Mouse (Mus musculus) ES-CJ7 (cell line): ENCODE results near the gene Tapt1.
A peak's percentile ranks its signal among the peaks of the same experiment; 100 is the strongest.

ENCODE experiments used
- DNase-seq: peaks from one replicate; pipeline ENCODE4 v3.0.0; 2011; ENCODE audit warnings: low read depth, low spot score

Tapt1 gene

DNA sequence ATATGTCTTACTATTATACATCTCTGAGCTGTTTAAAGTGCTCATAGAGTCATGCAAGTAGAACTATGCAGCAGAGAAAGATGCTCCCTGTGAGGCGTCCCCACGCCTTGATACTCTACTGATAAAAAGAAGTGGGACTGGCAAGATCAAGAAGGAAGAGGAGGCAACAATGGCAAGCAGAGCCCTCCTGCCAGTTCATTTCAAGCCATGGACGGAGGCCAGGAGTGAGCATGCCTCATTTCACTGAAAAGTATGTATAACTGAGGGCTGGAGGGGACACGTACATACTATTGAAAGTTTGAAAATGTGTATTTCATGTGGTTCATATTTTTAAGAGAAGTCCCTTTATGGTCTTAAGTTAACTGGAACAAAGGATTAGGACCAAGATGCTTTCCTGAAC lies 28.0 kb downstream of the Tapt1 start:
- DNase-seq, result no peak

DNA sequence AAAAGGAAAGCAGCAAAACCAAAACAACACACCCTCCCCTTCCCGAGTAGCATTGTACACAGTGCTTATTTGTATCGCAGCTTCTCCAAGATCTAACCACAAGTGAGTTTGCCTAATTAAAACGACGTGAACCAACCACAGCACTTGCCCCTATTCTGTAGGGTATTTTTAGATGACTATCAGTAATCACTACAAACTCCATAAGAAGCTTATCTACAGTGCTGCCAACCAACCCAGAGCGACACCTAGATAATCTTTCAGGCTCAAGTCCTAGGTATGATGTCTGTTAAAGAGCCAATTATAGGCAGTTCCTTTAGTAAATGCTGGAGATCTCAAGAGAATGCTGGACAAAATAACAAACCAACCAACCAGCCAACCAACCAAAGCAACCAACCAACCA lies 28.6 kb downstream of the Tapt1 start:
- no peak for DNase-seq

DNA sequence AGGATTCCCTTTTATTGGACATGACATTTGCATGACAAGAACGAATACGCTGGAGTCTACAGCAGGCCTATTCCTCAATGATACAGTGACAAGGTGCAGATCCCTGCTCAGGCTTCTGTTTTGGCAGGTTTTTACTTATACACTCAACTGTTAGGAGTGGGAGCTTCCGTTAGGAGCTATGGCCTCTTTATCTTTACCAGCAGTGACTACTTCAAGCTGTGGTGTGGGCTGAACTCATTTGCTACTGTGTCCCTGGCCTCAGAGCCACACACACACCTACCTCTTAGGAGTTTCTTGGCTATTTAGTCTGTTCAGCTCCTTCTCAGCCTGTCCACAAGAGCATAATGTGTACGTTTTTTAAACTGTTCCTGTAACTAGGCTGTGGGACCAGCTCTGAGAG lies 30.3 kb downstream of the Tapt1 start:
- no peak for DNase-seq

DNA sequence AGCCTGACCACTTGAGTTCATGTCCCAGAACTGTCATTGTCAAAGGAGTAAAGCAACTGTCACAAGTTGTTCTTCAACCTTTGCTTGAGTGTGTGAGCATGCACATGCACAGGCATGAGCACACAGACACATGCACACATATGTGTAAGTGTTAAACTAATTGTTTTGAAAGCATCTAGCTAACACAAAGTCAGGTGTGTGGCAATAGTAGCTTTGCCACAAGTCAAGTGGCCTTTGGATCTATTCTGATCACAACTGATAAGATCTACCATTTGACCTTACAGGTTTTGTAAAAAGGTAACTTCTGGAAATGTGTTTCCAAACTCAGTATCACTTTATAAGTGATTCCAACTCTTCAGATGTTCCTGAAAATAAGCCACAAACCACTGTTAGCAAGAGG lies 39.1 kb downstream of the Tapt1 start:
- DNase-seq, result no peak

DNA sequence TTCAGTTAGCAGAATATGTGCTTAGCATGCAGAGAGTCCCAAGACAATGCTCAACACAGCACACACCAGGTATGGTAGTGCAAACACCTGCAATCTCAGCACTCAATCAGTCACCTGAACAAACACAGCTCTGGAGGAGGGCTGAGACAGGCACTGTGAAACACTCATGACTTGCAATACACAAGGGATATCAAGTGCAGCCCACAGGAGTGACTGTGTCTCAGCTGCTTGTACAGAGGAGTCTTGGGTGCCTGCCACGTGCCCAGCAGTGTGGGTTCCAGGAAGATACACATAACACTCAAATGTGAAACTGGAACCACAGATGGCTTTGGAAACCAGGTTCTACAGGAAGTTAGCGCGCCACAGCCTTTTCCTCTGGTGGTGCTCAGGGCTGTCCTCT lies 44.8 kb downstream of the Tapt1 start:
- no peak for DNase-seq

DNA sequence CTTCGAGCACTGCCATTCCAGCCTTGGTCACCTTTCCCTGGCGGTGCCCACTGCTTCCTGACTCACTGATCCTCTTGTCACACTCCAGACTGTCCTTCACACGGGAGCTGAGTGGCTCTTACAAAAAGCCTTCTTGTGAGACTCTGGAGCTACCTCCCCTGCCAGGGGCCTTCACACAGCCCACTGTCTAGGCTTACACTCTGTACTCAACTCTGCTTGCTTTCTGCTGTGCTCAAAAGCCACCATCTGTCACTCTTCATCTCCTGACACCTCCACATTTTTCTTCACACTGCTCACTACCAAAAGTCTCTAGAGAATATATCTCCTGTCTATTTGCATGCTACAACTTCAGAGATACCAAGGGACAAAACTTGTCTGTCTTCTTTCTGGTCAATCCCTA lies 46.0 kb downstream of the Tapt1 start:
- DNase-seq, result no peak

DNA sequence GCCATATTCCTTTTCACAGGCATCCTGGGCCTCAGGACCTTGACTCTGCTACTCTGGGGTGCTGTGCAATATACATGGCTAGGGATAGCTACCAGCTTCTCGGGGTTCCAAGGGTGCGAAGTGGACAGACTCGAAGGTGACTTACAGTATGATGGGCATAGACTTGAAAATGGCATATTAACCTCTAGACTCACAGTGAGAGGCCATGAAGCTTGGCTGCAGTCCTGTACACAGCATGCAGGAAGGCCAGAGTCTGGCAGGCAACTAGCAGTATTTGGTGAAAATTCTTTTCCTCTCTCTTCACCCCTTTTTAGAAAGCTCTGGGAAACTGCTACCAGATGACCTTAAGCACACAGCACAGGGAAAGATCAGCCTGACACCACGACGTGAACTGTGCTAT lies 52.4 kb downstream of the Tapt1 start:
- DNase-seq, result no peak

DNA sequence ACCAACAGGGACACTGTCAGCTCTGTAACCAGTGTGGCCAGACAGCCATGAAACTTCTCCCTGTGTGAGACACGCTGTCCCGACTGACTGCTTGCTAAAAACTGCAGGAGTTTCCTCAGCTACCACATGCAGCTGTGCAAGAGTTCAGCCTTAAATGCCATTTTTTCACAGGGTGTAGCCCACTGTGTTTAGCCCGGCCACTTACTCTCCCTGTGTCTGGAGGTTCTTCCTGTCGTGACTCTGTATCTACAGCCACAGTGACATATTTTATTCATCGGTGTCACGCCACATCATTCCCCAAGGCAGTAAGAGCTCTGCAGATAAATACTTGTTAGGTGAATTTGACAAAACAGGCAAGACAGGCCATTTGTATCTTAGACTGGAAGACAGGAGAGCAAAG lies 59.6 kb downstream of the Tapt1 start:
- DNase-seq, result no peak

DNA sequence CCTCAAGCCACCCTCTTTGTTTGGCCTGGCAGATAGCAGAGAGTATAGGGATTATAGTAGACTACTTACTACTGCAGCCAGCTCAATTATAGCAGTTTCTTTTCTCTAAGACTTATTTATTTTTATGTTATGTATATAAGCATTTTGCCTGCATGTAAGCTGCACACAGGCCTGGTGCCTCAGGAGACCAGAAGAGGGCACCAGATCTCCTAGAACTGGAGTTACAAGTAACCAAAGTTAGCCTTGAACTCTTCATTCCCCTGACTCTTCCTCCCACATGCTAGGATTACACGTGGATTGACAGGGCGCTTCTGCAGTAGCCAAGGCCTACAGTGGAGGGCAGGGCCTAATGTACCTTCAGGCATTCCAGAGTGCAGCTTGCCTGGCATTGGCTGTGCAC lies 60.6 kb downstream of the Tapt1 start:
- peak; percentile 39 for DNase-seq

DNA sequence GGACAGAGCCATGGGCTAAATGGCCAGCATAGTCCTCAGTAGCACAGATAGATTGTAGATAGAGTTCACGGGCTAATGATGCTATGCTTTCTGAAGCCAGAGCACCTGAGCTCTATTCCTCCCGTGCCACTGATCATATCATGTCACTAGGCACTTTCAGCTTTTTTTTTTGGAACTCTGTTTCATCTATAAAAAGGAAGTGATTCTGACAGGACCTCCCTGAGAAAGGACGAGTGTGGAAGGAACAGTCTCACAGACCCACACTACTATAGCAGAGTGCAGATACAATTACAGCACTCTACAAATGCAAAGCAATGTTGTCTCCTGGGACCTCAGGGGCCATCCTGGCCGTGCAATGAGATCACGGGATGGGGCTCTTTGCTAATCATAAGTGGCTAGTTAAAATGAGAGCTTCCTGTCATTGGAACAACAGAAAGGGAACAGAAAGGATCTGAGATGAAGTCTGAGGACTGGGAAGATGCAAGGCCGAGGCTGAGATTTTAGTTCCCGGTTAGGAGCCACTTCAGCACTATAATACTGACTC lies 62.1 kb downstream of the Tapt1 start:
- DNase-seq, result no peak

DNA sequence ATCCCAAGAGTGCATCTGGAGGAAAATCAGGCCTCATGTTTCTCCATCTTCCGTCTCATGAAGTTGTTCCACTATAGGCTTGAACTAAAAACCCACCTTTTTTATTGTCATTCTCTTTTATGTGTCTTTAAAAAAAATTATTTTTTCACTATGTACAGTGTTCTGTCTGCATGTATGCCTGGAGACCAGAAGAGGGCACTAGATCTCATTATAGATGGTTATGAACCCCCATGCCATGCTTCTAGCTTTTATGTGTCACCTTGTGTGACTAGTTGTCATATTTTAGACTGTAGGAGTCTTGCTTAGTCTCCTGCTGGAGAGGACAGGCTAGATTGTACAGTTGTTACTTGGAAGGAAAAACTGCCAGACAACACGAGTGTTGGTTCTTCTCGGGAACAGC lies 63.1 kb downstream of the Tapt1 start:
- no peak for DNase-seq

DNA sequence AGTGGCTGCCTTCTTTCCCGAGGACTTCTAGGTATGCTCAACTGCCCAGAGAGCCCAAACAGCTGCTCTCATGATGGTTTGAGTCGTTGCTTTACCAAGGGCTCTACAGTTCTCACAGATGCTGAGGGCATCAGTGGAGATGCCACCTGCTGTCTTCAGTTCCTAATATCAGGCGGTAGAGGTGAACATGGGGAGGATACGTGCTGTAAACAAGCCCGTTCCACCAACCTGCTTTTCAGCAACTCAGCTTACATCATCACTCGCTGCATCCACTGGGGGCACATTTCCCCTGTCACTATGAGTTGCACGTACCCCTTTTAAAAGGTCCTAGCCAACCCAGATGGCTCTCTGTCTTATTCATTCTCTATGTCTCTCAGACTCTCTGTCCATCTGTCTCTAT lies 63.6 kb downstream of the Tapt1 start:
- DNase-seq, result no peak

DNA sequence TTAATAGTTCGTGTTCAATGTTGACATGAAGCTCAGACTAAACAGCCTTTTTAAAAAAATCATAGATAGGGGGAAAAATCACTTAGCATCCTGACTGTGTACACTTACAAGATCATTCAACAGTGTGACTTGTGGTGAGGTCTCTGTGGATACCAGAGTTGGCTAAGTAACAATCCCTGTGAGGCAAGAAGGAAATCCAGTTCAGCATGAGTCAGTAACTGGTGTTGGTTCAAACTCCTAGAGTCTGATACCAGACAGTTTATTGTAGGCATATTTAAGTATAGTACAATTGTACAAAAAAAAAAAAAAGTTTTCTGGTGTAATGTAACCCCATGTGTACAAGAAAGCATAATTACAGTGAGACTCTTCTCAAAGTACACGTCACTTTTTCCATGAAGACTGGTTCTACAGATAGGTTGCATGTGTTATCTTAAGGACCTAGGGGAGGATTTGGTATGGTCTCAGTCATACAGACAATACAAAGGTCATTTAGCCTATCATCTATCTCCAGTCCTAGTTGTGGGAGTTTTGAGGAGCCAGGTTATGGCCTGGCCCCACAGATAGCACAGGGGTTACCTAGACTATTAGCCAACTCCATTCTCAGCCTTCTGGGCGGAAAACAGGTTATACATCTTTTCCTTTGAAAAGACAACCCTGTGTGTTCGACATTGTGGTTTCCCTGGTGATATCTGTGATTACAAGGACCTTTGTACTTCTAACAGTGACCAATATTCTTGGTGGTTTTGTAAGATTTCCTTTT lies 66.6 kb downstream of the Tapt1 start:
- DNase-seq, result no peak

DNA sequence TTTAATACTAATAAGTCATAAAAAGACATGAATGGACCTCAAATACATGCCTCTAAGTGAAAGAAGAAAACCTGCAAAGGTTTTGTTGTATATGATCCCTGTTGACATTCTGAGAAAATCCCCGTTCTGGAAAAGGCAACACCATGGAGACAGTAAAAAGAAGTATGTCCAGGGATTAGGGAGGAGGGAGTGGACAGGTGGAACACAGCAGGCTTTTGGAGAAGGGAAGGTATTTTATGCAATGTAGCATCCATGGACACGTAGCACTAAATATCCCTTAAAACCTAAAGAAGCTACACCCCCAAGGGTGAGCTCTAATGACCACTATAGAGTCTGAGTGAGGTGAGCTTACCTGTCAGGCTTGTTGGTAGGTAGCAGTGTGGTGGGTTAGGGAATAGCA lies 67.2 kb downstream of the Tapt1 start:
- no peak for DNase-seq

DNA sequence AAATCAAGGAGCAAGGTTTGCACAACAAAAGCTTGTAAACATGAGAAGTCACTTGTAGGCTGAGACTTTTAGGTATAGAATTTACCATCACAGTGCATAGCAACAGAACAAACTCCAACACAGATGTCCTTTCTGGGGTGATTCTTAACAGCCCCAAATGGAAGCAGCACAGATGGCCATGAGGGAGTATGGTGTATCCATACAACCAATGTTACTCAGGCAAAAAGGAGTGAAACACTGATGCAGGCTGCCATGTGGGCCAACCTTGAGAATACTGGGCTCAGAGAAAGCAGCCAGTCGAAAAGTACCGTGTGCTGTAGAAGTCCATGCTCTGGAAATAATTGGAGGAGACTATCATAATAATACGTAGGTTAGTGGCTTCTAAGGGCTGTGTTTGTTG lies 68.0 kb downstream of the Tapt1 start:
- no peak for DNase-seq

DNA sequence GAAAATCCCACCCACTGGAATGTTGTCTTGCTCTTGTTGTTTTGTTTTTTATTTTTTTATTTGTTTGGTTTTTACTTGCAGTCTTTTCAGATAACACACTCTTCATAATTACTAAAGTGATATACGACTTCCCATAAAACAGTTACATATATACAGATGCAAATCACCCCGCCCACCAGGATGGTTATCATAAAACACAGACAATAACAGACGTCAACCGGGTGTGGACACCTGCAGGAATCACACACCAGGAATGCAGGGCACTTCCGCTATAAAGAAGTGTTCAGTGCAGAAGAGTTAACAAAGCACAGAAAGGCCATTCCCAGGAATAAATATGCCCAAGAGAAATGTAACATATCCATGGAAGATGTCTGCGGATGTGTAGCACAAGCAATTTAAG lies 68.7 kb downstream of the Tapt1 start:
- DNase-seq, result no peak

DNA sequence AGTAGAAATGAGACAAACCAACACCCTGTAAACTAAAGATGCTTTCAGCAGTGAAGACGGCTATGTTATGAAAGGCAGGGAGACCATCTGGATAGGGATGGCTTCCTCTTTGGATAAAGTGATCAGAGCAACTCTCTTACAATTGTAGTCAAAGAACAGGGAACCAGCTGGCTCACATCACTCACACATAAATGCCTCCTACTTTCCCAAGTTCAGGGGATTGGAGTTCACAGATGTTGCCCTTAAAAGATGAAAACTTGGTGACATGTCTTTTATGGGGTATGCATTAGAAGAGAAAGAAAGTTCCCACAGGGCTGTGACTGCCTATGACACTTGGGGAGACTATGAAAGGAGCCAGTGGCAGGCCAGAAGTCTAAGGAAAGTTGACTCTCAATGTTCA lies 73.4 kb downstream of the Tapt1 start:
- DNase-seq, result no peak

DNA sequence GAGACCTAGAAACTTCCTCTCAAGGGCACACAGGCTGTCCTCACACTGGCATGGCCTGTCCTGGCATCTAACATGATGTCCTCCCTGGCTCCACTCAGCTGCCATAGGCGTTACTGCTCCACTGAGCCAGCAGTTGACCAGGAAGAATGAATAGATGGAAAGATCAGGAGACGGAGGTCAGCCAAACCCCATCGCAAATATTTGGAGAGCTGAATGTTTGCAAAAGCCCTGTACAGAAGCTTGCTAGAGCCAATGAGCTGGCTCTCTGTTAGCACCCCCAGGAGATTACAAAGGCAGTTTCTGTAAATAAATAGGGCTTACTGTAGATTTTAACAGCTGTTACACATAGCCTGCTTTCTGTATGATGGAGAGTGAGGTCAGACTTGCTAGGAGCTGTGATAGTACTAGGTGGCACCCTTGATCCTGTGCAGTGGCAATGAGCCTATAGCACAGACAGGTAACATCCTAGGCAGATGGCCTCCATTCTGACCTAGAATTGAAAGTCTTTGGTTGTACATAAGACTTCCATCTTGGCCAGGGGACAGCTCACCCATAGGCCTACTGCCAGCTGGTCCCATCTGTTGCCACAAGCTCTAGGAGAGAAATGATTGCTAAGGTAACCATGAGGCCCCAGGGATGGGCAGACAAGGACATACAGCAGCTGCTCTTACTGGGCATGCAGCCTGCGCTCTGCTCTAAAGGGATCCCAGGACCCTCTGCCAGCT lies 74.9 kb downstream of the Tapt1 start:
- no peak for DNase-seq

DNA sequence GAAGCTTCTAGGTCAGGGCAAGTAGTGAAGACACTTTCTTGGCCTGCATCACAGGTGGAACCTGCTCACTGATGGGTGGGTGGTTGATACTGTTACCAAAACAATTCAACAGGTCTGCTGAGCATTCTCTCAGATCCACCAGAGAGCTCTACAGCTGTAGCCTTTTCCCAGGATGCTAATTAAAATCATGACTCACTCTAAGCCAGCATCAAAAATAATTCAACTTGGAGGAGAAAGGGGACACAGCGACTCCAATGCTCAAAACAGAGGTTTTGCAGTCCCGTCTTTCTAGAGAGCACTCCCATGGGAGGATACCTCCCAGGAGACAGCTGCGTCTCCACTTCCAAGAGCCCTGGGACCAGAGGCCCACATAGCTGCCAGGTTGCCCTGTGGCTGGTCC lies 78.7 kb downstream of the Tapt1 start:
- no peak for DNase-seq

DNA sequence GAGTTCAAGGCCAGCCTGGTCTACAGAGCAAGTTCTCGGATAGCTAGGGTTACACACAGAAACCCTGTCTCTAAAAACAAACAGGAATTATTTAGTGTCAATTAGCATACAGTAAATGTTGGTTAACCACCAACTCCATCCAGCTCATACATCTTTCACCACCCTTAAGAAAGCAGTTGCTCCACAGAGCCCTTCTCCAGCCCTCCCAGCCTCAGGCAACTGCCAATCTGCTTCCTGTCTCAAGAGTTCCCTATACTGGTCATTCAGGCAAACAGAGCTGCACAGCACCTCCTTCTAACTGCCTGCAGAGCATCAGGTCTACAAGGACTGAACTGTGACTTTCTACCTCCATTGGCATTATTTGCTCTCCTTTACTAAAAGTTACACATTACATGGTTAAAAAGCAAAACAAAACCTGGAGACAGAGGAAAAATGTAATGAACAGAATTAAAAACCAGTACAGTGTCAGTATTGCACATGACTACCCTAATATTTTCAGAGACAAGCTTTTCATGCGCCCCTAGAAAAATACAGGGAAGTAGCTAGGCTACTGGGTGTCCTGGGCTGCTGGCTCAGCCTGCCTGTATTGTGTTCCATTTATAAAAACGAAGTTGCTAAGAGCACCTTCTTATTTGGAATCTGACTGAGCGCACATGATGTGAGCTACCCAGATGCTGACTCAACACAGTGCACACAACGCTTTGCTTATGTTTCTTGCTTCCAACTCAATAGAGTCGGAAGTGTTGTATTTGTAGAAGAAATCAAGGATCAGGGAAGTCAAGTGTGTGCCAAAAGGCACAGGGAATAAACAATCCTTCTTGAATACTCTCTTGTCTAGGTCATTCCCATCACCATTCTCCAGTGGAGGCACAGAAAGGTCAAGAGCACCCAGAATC lies 79.7 kb downstream of the Tapt1 start:
- no peak for DNase-seq

DNA sequence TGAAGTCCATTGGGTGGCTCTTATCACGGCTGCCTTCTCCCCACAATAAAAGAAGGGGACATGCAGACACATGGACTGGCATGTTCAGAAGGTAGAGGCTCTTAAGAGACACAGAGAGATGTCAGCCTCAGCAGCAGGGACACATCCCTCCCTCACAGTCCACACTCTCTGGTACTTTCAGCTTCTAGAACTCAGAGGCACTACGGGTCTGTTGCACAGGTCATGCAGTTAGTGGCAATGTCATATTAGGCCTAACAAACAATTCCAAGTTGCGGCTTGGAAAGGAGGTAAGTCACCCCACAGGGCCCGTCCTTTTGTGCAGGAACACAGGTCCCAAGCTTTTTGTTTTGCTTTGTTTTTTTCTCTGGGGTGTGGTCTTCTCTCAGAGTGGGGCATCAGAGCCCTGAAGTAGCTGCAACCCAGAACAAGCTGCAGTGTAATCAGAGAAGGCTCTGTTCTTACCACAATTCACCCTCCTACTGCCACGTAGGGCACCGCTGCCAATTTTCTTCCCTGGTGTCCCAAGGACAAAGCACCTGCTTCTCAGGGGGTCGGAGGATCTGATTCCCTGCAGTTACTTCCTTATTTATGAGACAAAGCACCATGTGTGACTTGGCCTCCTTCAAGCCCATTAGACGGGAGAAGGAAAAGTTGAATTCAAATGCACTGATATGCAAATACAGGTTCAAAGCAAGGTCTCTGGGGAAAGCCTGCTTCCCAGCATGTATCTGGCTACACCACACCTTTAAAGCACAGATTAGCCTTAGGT lies 82.8 kb downstream of the Tapt1 start:
- DNase-seq, result peak; percentile 88
